Mouse (Mus musculus) urinary bladder, postnatal 14 days (tissue): ENCODE measurements at regions not wholly inside any gene's neighbourhood (a gene's known extent, or its start where the extent isn't known, plus 50 kb on each side); places are given as distances from the start of the nearest gene placed in this dataset.
A peak's percentile ranks its signal among the peaks of the same experiment; 100 is the strongest.
"Not testable (repeated sequence)": the region's sequence is repeated elsewhere in the genome, so short reads cannot be mapped to it uniquely, and the experiment has no call there.

Experiments used
- DNase-seq: peaks from one replicate; pipeline ENCODE4 v3.0.0; 2021; ENCODE audit warnings: low spot score

DNA sequence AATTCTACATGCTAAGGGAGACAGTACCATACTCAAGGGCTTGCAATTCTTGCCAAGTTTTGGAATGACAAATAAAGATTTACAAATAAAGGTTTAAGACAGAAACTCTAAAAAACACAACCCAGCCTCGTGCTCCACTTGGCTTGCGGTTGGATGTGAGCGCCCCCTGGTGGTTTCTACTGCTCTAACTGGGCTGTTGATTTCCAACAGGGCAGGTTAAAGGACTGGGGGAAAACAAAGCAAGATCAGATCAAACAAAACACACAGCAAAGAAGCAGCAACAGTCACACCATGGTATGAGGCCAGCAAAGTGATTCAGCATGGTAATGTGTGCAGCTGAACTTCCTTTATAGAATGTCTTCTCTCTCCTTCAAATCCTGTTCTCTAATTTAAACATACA, 339.2 kb downstream of the Adam3 start:
- peak; percentile 81 for DNase-seq

GRCm38 (mm10) chr8:24383963-24384435, 341.7 kb downstream of the Adam3 start:
- no peak for DNase-seq

DNA sequence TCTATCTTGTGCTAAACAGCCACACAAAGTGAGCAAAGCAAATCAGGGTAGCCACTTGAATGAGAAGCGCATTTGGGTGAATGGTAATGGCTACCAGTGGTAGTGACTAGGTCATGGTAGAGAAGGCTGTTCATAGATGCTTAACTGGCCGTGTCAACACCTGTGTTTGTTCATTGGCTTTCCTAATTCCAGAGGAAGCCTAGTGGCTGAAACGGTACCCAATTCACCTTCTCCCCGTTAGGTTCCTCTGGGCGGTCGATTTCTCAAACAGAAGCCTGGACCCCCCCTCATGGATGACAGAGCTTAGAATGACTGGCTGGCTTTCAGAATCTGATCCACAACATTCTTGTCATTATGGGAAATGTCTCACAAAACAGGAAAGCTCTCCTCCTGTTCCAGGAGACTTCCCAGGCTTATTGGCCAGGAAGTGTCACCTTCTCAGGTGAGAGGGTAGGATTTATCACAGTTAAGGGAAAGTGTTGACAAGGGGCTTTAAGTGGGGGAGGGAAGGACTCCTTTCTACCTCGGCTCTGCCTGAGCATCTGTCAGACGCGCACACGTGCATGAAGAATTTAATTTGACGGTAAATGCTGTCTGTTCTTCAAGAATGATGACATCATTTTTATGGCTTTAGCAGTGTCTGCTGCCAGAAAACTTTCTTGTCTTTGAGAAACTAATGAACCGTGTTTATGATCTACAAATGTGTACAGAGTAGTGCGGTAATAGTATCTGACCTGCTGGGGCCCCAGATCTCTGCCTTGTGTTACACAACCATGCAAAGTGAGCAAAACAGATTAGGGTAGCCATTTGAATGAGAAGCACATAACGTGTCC, 342.3 kb downstream of the Adam3 start:
- no peak for DNase-seq

- DNase-seq: peak; percentile 44
Observed at GRCm38 (mm10) chr8:24381666-24382253, 343.9 kb downstream of the Adam3 start.

GRCm38 (mm10) chr8:24378070-24378469, 347.6 kb downstream of the Adam3 start:
- DNase-seq: no peak

GRCm38 (mm10) chr8:24376846-24377245, 348.8 kb downstream of the Adam3 start:
- DNase-seq: not testable (repeated sequence)

GRCm38 (mm10) chr8:24374503-24374902, 351.1 kb downstream of the Adam3 start:
- no peak for DNase-seq

DNA sequence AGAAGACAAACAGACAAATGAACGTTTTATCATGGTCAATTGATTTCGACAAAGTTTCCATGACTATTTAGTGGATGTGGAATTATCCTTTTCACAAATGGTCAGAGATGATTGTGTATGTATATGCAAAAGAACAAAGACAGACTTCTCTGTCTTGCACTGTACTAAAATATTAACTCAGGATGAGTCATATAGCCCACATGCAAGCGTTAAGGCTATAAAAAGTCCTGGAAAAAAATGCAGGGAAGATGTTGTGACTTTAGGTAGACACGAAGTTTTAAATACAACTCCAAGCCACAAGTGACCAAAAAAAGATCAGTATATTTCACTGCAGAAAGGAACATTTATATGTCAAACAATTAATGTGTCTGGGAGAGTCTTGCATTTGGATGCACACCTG, 353.6 kb downstream of the Adam3 start:
- DNase-seq: no peak

- no peak for DNase-seq
Observed at GRCm38 (mm10) chr8:24366000-24366399, 359.7 kb downstream of the Adam3 start.

- no peak for DNase-seq
Observed at GRCm38 (mm10) chr8:24364685-24365084, 361.0 kb downstream of the Adam3 start.

DNA sequence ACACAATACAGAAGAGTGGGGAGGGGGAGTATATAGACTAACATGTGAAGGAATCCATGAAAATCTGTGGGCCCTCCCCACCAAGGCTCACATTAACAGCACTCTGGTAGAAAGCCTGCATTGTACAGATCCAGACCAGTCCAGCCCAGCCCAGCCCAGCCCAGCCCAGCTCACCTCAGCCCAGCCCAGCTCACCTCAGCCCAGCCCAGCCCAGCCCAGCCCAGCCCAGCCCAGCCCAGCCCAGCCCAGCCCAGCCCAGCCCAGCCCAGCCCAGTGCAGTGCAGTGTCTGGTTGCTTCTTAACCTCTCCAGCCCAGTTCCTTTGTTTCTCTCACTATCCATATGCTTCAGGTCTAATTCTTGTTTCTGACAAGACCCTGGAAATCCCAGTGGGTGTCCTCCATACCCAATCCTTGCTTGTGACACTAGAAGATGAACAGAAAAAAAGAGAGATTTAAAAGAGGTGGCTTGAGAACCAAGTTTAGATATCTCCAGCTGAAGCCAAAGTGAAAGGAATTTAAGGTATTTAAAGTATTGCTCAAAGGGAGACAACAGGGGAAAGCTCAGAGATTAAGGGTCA, 366.5 kb downstream of the Adam3 start:
- no peak for DNase-seq

GRCm38 (mm10) chr8:24355146-24355545, 370.5 kb downstream of the Adam3 start:
- no peak for DNase-seq

- DNase-seq: no peak
Observed at GRCm38 (mm10) chr8:24353842-24354241, 371.8 kb downstream of the Adam3 start.

- no peak for DNase-seq
Observed at GRCm38 (mm10) chr8:24352322-24352721, 373.3 kb downstream of the Adam3 start.

DNA sequence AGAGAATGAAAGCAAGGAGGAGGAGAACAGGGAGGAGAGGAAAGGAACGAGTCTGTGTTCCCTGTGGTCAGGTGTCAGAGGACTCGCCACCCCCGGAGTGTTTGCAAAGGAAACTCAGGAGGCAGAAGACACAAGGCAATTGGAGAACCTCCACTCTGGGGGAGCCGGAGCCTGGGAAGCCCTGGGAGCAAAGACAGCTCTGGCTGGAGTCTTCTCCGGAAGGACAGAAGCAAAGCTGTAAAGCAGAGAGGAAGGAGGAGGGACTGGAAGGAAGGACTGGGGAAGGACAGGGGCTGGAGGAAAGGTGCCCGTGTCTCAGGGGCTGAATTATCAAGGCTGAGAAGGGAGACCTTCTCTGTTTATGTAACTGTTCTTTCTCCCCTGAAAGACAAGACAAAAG, 373.9 kb downstream of the Adam3 start:
- DNase-seq: no peak

GRCm38 (mm10) chr8:24346390-24347113, 379.1 kb downstream of the Adam3 start:
- DNase-seq: no peak

DNA sequence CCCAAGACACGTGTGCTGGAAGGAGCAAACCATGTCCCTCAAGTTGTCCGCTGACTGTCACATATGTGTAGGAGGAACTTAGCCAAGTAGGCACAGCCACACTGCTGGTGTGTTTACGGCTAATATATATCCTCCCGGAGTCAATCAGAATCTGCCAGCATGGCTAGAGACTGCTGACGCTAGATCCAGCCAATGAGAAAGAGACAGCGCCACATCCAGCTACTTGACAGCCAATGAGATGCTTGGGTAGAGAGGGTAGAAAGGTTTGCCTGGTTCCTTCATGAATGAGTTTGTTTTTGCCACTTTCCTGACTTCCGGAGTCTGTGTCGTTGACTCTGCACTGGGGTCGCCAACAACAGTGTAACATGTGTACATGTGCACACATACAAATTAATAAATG, 387.0 kb downstream of the Adam3 start:
- no peak for DNase-seq

DNA sequence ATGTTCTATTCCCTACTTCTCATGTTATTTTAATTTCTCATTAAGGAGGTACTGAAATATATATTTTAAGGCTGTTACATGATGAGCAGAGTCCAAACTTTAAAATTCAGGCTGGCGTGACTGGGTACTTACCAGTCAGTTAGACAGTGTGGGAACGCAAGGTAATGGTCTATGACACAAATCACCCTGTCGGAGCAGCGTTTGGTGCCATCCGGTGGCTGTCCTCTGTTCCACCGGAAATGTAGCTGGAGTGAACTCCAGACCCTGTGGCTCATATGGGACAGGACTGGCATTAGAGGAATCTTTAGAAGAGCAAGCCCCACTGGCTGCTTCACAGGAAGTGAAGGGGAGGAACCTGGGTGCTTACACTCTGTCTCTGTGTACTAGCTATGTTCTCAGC, 388.0 kb downstream of the Adam3 start:
- DNase-seq: no peak

- no peak for DNase-seq
Observed at GRCm38 (mm10) chr8:24335709-24336108, 389.9 kb downstream of the Adam3 start.

DNA sequence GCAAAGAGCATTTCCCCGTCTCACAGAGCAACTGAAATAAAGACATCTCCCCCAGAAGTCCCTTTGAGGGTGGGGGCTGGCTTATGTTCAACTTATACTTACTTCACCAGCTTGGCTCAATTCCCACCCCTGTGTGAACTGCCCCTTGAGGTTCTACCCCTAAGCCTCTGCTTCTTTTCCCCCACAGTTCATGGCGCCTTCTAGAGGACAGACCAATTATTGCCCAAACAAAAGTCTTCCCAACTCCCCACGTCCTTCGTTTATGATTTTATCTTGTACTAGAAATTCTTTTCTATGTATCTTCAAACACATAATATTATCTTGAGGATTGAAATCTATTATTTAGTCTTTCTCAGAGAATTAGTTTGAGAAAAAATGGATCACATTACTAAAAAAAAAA, 391.9 kb downstream of the Adam3 start:
- no peak for DNase-seq

- no peak for DNase-seq
Observed at GRCm38 (mm10) chr8:24310893-24311292, 414.8 kb downstream of the Adam3 start.

GRCm38 (mm10) chr8:24294565-24294964, 431.1 kb downstream of the Adam3 start:
- no peak for DNase-seq

DNA sequence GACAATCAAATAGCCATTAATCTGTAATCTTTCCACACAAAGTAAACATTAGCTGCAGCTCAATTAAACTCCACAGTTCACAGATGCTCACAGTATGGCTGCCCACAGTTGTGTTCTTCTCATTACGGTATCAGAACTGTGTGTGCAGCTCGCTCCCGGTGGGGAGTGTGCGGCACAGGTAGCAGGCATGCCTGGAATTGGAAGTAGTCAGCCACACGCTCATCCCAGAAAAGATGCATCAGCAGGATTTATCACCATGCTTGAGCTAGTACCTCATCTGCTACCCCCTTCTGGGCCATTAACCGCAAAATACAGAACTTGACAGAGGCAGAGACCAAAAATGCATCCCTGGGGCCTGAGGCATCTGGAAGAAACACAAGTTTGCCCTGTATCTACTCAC, 437.8 kb downstream of the Adam3 start:
- no peak for DNase-seq
